Mouse (Mus musculus): ENCODE measurements at regions not wholly inside any gene's neighbourhood (a gene's known extent, or its start where the extent isn't known, plus 50 kb on each side); places are given as distances from the start of the nearest gene placed in this dataset.
"Not testable (repeated sequence)": the region's sequence is repeated elsewhere in the genome, so short reads cannot be mapped to it uniquely, and the experiment has no call there.

- TF ChIP-seq EP300 (IDR thresholded peaks at IDR 0.05; ENCODE audit: low read depth) (no peak), CTCF (IDR thresholded peaks at IDR 0.05; ENCODE audit: low read depth) (peak; percentile 73)
- H3K27me3 ChIP-seq (ENCODE audit: control insufficient read depth, insufficient read depth, low read length): no peaks in the 10 kb centered on the region
- DNase-seq (ENCODE audit: low read depth in 3 of 3, low spot score in 3 of 3) (no peak), ATAC-seq (ENCODE audit: insufficient read depth) (no peak)
- H3K4me3 ChIP-seq (ENCODE audit: insufficient read depth in 1 of 2, low read depth in 2 of 2, low read length in 2 of 2): no peak overlapping the region
- no peaks in the 10 kb centered on the region for H3K9me3 ChIP-seq (ENCODE audit: control insufficient read depth, low read length)
- H3K36me3 ChIP-seq (replicated peaks; ENCODE audit: control insufficient read depth, insufficient read depth, low read depth): no peaks in the 10 kb centered on the region
- H3K4me1 ChIP-seq (replicated peaks; ENCODE audit: control insufficient read depth in 2 of 2, insufficient read depth in 2 of 2, low read length in 1 of 2): peaks cover 7 to 14% of the 10 kb centered on the region in 2 experiments
- H3K9ac ChIP-seq (replicated peaks): no peak overlapping the region
- WGBS (ENCODE audit: insufficient replicate concordance): 57% methylated on average over 1 of the region's 1 CpGs
- no peak overlapping the region for H3K27ac ChIP-seq
- H3K4me2 ChIP-seq (ENCODE audit: low read depth): no peak overlapping the region
These were observed 58.7 kb upstream of the Zfp366 start for GRCm38 (mm10) chr13:99125946-99126345.

GRCm38 (mm10) chr13:99124894-99125570 is 59.6 kb upstream of the Zfp366 start:
- no peaks in the 10 kb centered on the region for H3K9me3 ChIP-seq (ENCODE audit: control insufficient read depth, low read length)
- no peak overlapping the region for H3K4me3 ChIP-seq (ENCODE audit: insufficient read depth in 1 of 2, low read depth in 2 of 2, low read length in 2 of 2)
- H3K27ac ChIP-seq: no peak overlapping the region
- no peaks in the 10 kb centered on the region for H3K36me3 ChIP-seq (replicated peaks; ENCODE audit: control insufficient read depth, insufficient read depth, low read depth)
- TF ChIP-seq CTCF (IDR thresholded peaks at IDR 0.05; ENCODE audit: low read depth) (no peak), EP300 (IDR thresholded peaks at IDR 0.05; ENCODE audit: low read depth) (no peak)
- H3K9ac ChIP-seq (replicated peaks): no peak overlapping the region
- peaks cover 7 to 14% of the 10 kb centered on the region in 2 experiments for H3K4me1 ChIP-seq (replicated peaks; ENCODE audit: control insufficient read depth in 2 of 2, insufficient read depth in 2 of 2, low read length in 1 of 2)
- no peak for DNase-seq (ENCODE audit: low read depth in 3 of 3, low spot score in 3 of 3)
- no peaks in the 10 kb centered on the region for H3K27me3 ChIP-seq (ENCODE audit: control insufficient read depth, insufficient read depth, low read length)
- 63% methylated on average over 10 of the region's 10 CpGs for WGBS (ENCODE audit: insufficient replicate concordance)
- ATAC-seq (ENCODE audit: insufficient read depth): no peak
- H3K4me2 ChIP-seq (ENCODE audit: low read depth): no peak overlapping the region

GRCm38 (mm10) chr13:99124141-99124540 is 60.5 kb upstream of the Zfp366 start:
- Histone ChIP-seq H3K9me3 (ENCODE audit: control insufficient read depth, low read length) (no peaks in the 10 kb centered on the region), H3K4me1 (replicated peaks; ENCODE audit: control insufficient read depth in 2 of 2, insufficient read depth in 2 of 2, low read length in 1 of 2) (peaks cover 7 to 14% of the 10 kb centered on the region in 2 experiments), H3K9ac (replicated peaks) (no peak overlapping the region), H3K36me3 (replicated peaks; ENCODE audit: control insufficient read depth, insufficient read depth, low read depth) (no peaks in the 10 kb centered on the region), H3K27me3 (ENCODE audit: control insufficient read depth, insufficient read depth, low read length) (no peaks in the 10 kb centered on the region), H3K4me2 (ENCODE audit: low read depth) (no peak overlapping the region), H3K27ac (no peak overlapping the region), H3K4me3 (ENCODE audit: insufficient read depth in 1 of 2, low read depth in 2 of 2, low read length in 2 of 2) (no peak overlapping the region)
- WGBS (ENCODE audit: insufficient replicate concordance): 39% methylated on average over 2 of the region's 2 CpGs
- no peak for DNase-seq (ENCODE audit: low read depth in 3 of 3, low spot score in 3 of 3)
- ATAC-seq (ENCODE audit: insufficient read depth): no peak
- no peak for TF ChIP-seq CTCF (IDR thresholded peaks at IDR 0.05; ENCODE audit: low read depth)
- TF ChIP-seq EP300 (IDR thresholded peaks at IDR 0.05; ENCODE audit: low read depth): no peak

GRCm38 (mm10) chr13:99123476-99124140 is 61.0 kb upstream of the Zfp366 start:
- no peaks in the 10 kb centered on the region for H3K9me3 ChIP-seq (ENCODE audit: control insufficient read depth, low read length)
- H3K9ac ChIP-seq (replicated peaks): no peak overlapping the region
- no peaks in the 10 kb centered on the region for H3K36me3 ChIP-seq (replicated peaks; ENCODE audit: control insufficient read depth, insufficient read depth, low read depth)
- no peak overlapping the region for H3K27ac ChIP-seq
- DNase-seq (ENCODE audit: low read depth in 3 of 3, low spot score in 3 of 3) (peak in 1 of 3 experiments; percentile 31), ATAC-seq (ENCODE audit: insufficient read depth) (peak; percentile 83)
- peak overlapping the region; percentile 18 for H3K4me2 ChIP-seq (ENCODE audit: low read depth)
- no peak overlapping the region for H3K4me3 ChIP-seq (ENCODE audit: insufficient read depth in 1 of 2, low read depth in 2 of 2, low read length in 2 of 2)
- H3K27me3 ChIP-seq (ENCODE audit: control insufficient read depth, insufficient read depth, low read length): no peaks in the 10 kb centered on the region
- 54% methylated on average over 12 of the region's 12 CpGs for WGBS (ENCODE audit: insufficient replicate concordance)
- TF ChIP-seq EP300 (IDR thresholded peaks at IDR 0.05; ENCODE audit: low read depth) (no peak), CTCF (IDR thresholded peaks at IDR 0.05; ENCODE audit: low read depth) (no peak)
- H3K4me1 ChIP-seq (replicated peaks; ENCODE audit: control insufficient read depth in 2 of 2, insufficient read depth in 2 of 2, low read length in 1 of 2): peaks cover 7 to 14% of the 10 kb centered on the region in 2 experiments

- ATAC-seq (ENCODE audit: insufficient read depth); DNase-seq (ENCODE audit: low read depth in 3 of 3, low spot score in 3 of 3); H3K4me3 ChIP-seq (ENCODE audit: insufficient read depth in 1 of 2, low read depth in 2 of 2, low read length in 2 of 2); H3K4me2 ChIP-seq (ENCODE audit: low read depth); H3K9ac ChIP-seq (replicated peaks); H3K27ac ChIP-seq; H3K27me3 ChIP-seq (ENCODE audit: control insufficient read depth, insufficient read depth, low read length); H3K9me3 ChIP-seq (ENCODE audit: control insufficient read depth, low read length); H3K36me3 ChIP-seq (replicated peaks; ENCODE audit: control insufficient read depth, insufficient read depth, low read depth): not testable (repeated sequence)
- 70% methylated on average over 3 of the region's 4 CpGs for WGBS (ENCODE audit: insufficient replicate concordance)
- TF ChIP-seq CTCF (IDR thresholded peaks at IDR 0.05; ENCODE audit: low read depth): peak; percentile 18; the same call in 1 of the 2 replicates
- H3K4me1 ChIP-seq (replicated peaks; ENCODE audit: control insufficient read depth in 2 of 2, insufficient read depth in 2 of 2, low read length in 1 of 2): peaks cover 7 to 14% of the 10 kb centered on the region in 2 experiments
These were observed 62.1 kb upstream of the Zfp366 start for GRCm38 (mm10) chr13:99122539-99122938.
